Mouse (Mus musculus) midbrain, embryonic 14.5 days (tissue): ENCODE data around the gene Gm11042. TPM values are rescaled to one million over a fixed set of nuclear protein-coding genes. Genes with fewer than 3 reads are reported as not detected.

Experiments
- ATAC-seq: fragments of 200-750 bp; cut with Nextera tagmentation; 2 replicates; pipeline ENCODE4 v1.8.0; 2017; ENCODE audit warnings: moderate number of reproducible peaks, moderate library complexity; ENCODE audit not compliant: low FRiP score, low TSS enrichment
- DNase-seq: peaks from one replicate; pipeline ENCODE4 v3.0.0-alpha.2; 2015
- H3K27ac ChIP-seq: fragments of 300-500 bp; sonication (generic); replicated peaks from 2 replicates; pipeline ENCODE4 v1.5.1; 2014; ENCODE audit warnings: mild to moderate bottlenecking, low read depth, low read length, moderate library complexity
- H3K27me3 ChIP-seq: fragments of 300-500 bp; sonication (generic); 2 replicates; pipeline ENCODE4 v1.6.1; 2014; ENCODE audit warnings: low read length, control low read depth, mixed read lengths; ENCODE audit not compliant: control insufficient read depth, insufficient read depth
- H3K36me3 ChIP-seq: fragments of 300-500 bp; sonication (generic); 2 replicates; pipeline ENCODE4 v1.6.1; 2014; ENCODE audit warnings: low read length, control low read depth; ENCODE audit not compliant: control insufficient read depth, insufficient read depth
- H3K4me1 ChIP-seq: fragments of 300-500 bp; sonication (generic); 2 replicates; pipeline ENCODE4 v1.6.1; 2014; ENCODE audit warnings: mild to moderate bottlenecking, antibody characterized with exemption, low read length, control low read depth; ENCODE audit not compliant: control insufficient read depth, insufficient read depth
- H3K4me2 ChIP-seq: fragments of 300-500 bp; sonication (generic); 2 replicates; pipeline ENCODE4 v1.6.1; 2014; ENCODE audit warnings: mild to moderate bottlenecking, low read length, moderate library complexity
- H3K4me3 ChIP-seq: fragments of 300-500 bp; sonication (generic); replicated peaks from 2 replicates; pipeline ENCODE4 v1.5.1; 2014; ENCODE audit warnings: low read depth, low read length
- H3K9ac ChIP-seq: fragments of 300-500 bp; sonication (generic); replicated peaks from 2 replicates; pipeline ENCODE4 v1.6.1; 2014; ENCODE audit warnings: mild to moderate bottlenecking, low read length, moderate library complexity
- H3K9me3 ChIP-seq: fragments of 300-500 bp; sonication (generic); 2 replicates; pipeline ENCODE4 v1.6.1; 2016; ENCODE audit warnings: low read length, control low read depth, mixed read lengths; ENCODE audit not compliant: control insufficient read depth
- WGBS: fragments of 180-500 bp; shearing (Covaris S2); extraction: QIAGEN DNeasy Blood & Tissue Kit; methylation state at CpG from one replicate; pipeline ENCODE4 v1.1.7; 2014; 5-methylcytosine and 5-hydroxymethylcytosine counted together
- polyA plus RNA-seq: library from polyadenylated mRNA; unstranded; fragments of >200 nt; fragmentation: Nextera tagmentation; extraction: Ambion mirVana; gene quantifications from 2 replicates; pipeline ENCODE4 v1.2.1, GENCODE M21; 2014

Gm11042 gene
- polyA plus RNA-seq, 1 experiment from 2014 or later, result not detected

GRCm38 (mm10) chr12:74333016-74333415 lies 16.8 kb upstream of the Gm11042 start:
- no peaks in the 10 kb centered on the region for H3K9me3 ChIP-seq
- no peak overlapping the region for H3K4me3 ChIP-seq
- ATAC-seq, result peak; percentile 64
- H3K27ac ChIP-seq, result no peak overlapping the region
- DNase-seq, result peak; percentile 90
- H3K4me2 ChIP-seq, result no peak overlapping the region
- H3K4me1 ChIP-seq, result no peaks in the 10 kb centered on the region
- no peaks in the 10 kb centered on the region for H3K36me3 ChIP-seq
- H3K9ac ChIP-seq, result no peak overlapping the region
- 14% methylated on average over 13 of the region's 13 CpGs for WGBS
- H3K27me3 ChIP-seq, result no peaks in the 10 kb centered on the region

GRCm38 (mm10) chr12:74329759-74330158 lies 13.6 kb upstream of the Gm11042 start:
- Histone ChIP-seq H3K9me3 (no peaks in the 10 kb centered on the region), H3K27ac (no peak overlapping the region), H3K27me3 (no peaks in the 10 kb centered on the region), H3K36me3 (no peaks in the 10 kb centered on the region), H3K4me2 (no peak overlapping the region), H3K4me1 (no peaks in the 10 kb centered on the region), H3K4me3 (no peak overlapping the region), H3K9ac (no peak overlapping the region)
- 92% methylated on average over 6 of the region's 6 CpGs for WGBS
- no peak for ATAC-seq
- no peak for DNase-seq

- H3K36me3 ChIP-seq, result no peaks in the 10 kb centered on the region
- H3K4me1 ChIP-seq, result no peaks in the 10 kb centered on the region
- DNase-seq, result no peak
- H3K27ac ChIP-seq, result no peak overlapping the region
- no peak overlapping the region for H3K4me3 ChIP-seq
- 92% methylated on average over 3 of the region's 3 CpGs for WGBS
- no peaks in the 10 kb centered on the region for H3K9me3 ChIP-seq
- no peak for ATAC-seq
- H3K27me3 ChIP-seq, result no peaks in the 10 kb centered on the region
- H3K9ac ChIP-seq, result no peak overlapping the region
- no peak overlapping the region for H3K4me2 ChIP-seq
Observed at GRCm38 (mm10) chr12:74326644-74327043, 10.4 kb upstream of the Gm11042 start.

- Histone ChIP-seq H3K4me1 (no peaks in the 10 kb centered on the region), H3K4me2 (no peak overlapping the region), H3K27me3 (no peaks in the 10 kb centered on the region), H3K9ac (no peak overlapping the region), H3K4me3 (no peak overlapping the region), H3K36me3 (no peaks in the 10 kb centered on the region), H3K9me3 (no peaks in the 10 kb centered on the region), H3K27ac (no peak overlapping the region)
- 80% methylated on average over 5 of the region's 5 CpGs for WGBS
- DNase-seq, result no peak
- ATAC-seq, result no peak
Observed at GRCm38 (mm10) chr12:74321981-74322380, 5.8 kb upstream of the Gm11042 start.

GRCm38 (mm10) chr12:74320318-74320717 lies 4.1 kb upstream of the Gm11042 start:
- Histone ChIP-seq H3K9me3 (no peaks in the 10 kb centered on the region), H3K27ac (no peak overlapping the region), H3K4me1 (0 out of 2 replicates have a peak, but pooled peaks cover 5% of the 10 kb centered on the region), H3K36me3 (no peaks in the 10 kb centered on the region), H3K4me2 (peak overlapping the region; percentile 14; the same call in 1 of the 2 replicates), H3K4me3 (no peak overlapping the region), H3K27me3 (no peaks in the 10 kb centered on the region), H3K9ac (no peak overlapping the region)
- DNase-seq, result peak; percentile 94
- peak; percentile 49; the same call in 1 of the 2 replicates for ATAC-seq
- 14% methylated on average over 10 of the region's 10 CpGs for WGBS

GRCm38 (mm10) chr12:74316989-74317759 lies 980 bp upstream of the Gm11042 start:
- peak; percentile 94 for DNase-seq
- Histone ChIP-seq H3K4me1 (0 out of 2 replicates have a peak, but pooled peaks cover 7% of the 10 kb centered on the region), H3K4me3 (peak overlapping the region; percentile 48), H3K27ac (peak overlapping the region; percentile 88), H3K9me3 (no peaks in the 10 kb centered on the region), H3K4me2 (peak overlapping the region; percentile 67), H3K36me3 (no peaks in the 10 kb centered on the region), H3K9ac (peak overlapping the region; percentile 70), H3K27me3 (no peaks in the 10 kb centered on the region)
- ATAC-seq, result peak; percentile 90
- WGBS, result 20% methylated on average over 15 of the region's 15 CpGs

GRCm38 (mm10) chr12:74315221-74315620 lies 973 bp downstream of the Gm11042 start:
- 44% methylated on average over 2 of the region's 2 CpGs for WGBS
- Histone ChIP-seq H3K9ac (no peak overlapping the region), H3K4me3 (no peak overlapping the region), H3K4me1 (0 out of 2 replicates have a peak, but pooled peaks cover 7% of the 10 kb centered on the region), H3K27ac (no peak overlapping the region), H3K36me3 (no peaks in the 10 kb centered on the region), H3K9me3 (no peaks in the 10 kb centered on the region), H3K4me2 (no peak overlapping the region), H3K27me3 (no peaks in the 10 kb centered on the region)
- no peak for ATAC-seq
- DNase-seq, result no peak

GRCm38 (mm10) chr12:74312611-74313010 lies 3.6 kb downstream of the Gm11042 start:
- H3K36me3 ChIP-seq, result no peaks in the 10 kb centered on the region
- DNase-seq, result no peak
- no peaks in the 10 kb centered on the region for H3K27me3 ChIP-seq
- H3K4me2 ChIP-seq, result no peak overlapping the region
- no peak overlapping the region for H3K4me3 ChIP-seq
- no peaks in the 10 kb centered on the region for H3K9me3 ChIP-seq
- no peak overlapping the region for H3K27ac ChIP-seq
- 0 out of 2 replicates have a peak, but pooled peaks cover 7% of the 10 kb centered on the region for H3K4me1 ChIP-seq
- no peak overlapping the region for H3K9ac ChIP-seq
- WGBS, result 63% methylated on average over 3 of the region's 3 CpGs
- no peak for ATAC-seq
